Mouse (Mus musculus) erythroid progenitor cell, adult 5-6 weeks (primary cell): Measurements from ENCODE around the gene Shpk. TPM values are rescaled to one million over a fixed set of nuclear protein-coding genes. Genes with fewer than 3 reads are reported as not detected.
A peak's percentile ranks its signal among the peaks of the same experiment; 100 is the strongest.

Experiments used
- ATAC-seq: replicated peaks from 2 replicates; pipeline ENCODE4 v1.8.0; 2016; ENCODE audit warnings: moderate number of reproducible peaks, mild to moderate bottlenecking, moderate TSS enrichment, inconsistent platforms; ENCODE audit not compliant: poor library complexity, low FRiP score, severe bottlenecking
- total RNA-seq, 2 experiments: library from RNA; stranded (forward) in 1 of 2; stranded (reverse) in 1 of 2; fragments of 150-400 nt in 1 of 2; fragments of 186-747, 209-891 nt in 1 of 2; gene quantifications; 2 replicates each; pipeline versions ENCODE4 v1.2.3 to v1.2.4; 2015 to 2017; ENCODE audit warnings: low replicate concordance in 2 of 2

Gene Shpk
- total RNA-seq, 2 experiments from 2014 or later: 2.9 TPM; not detected in 1

DNA sequence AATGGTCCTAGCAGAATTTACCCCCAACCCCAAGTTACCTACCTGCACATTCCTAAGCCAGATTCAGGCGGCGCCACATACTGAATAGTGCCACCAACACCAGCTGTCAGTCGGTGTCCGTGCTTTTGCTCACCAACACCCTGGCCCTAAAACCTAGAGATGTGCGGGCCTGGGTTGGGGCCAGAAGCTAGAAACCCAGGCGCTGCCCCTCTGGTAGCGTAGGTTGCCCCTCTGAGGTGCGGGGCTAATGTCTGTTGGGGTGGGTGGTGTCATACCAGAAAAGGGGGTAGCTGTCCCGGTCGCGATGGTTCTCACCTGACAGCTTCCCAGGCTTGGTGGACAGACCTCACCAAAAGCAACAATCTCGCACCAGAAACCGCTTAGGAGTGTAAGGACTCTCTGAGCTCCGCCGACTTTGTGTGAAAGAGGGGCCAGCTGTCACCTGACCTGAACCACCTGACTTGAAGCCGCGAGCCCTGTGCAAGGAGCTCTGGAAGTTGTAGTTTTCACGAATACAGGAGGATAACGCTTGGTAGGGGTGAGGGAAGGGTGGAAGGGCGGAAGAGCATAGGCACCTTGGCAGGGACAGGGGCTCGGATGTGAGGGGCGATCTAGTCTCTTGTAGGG lies 544 bp upstream of the Shpk start, which contains the start of gene Ctns:
Ctns (minus strand) TSS at position 440 of the 627 bp plus-strand sequence.
- ATAC-seq: peak; percentile 93

DNA sequence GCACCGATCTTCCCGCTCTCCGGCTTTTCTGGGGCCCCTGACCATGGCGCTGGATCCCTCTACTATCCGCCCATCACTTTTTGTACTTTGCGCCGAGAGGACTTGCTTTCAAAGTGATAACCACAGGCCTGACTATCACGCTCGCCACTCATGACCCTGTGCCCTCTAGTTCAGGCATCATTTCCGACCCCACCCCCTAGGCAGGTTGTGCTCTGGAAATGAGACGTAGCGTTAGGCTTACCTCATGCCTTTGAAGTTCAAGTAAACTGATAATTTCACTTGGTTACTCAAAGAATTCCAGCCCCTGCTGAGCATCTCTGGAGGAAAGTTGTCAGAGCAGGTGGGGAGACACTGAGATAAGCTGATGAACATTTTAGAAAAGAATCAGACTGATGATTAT lies 619 bp downstream of the Shpk start:
- ATAC-seq: no peak

DNA sequence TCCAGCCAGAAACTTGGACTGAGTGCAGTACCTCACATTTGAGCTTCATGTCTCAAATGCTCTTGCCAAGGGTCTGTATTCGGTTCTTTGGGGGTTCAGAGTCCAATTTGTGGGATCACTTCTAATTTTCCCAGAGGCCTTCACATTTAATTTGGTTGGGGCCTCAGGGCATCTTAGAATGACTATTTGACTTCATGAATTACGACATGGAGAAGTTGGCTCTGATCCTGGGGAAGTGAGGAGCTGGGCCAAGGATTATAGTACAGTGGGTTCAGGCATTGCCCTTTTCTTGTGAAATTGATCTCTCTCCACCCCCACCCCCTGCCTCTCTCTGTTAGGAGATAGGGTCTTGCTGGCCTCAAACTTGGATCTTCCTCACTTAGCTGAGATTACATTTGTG lies 1.8 kb downstream of the Shpk start:
- no peak for ATAC-seq

DNA sequence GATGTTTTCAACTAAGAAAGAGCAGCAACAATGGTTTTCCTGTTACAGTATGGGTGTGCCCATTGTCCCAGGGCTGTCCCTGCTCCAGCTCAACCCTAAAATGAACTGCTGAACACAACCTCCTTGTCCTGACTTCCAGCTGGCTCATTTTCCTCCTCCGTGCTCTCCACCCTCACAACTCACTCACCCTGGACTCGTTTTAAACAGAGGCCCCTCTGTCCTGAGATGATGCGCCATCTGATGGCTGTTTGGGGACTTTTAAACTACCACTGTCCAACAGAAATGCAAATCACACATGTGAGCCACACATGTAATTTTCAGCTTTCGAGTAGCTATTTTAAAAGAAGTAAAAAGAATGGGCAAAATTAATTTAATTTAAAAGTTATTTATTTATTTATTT lies 2.3 kb downstream of the Shpk start:
- no peak for ATAC-seq

DNA sequence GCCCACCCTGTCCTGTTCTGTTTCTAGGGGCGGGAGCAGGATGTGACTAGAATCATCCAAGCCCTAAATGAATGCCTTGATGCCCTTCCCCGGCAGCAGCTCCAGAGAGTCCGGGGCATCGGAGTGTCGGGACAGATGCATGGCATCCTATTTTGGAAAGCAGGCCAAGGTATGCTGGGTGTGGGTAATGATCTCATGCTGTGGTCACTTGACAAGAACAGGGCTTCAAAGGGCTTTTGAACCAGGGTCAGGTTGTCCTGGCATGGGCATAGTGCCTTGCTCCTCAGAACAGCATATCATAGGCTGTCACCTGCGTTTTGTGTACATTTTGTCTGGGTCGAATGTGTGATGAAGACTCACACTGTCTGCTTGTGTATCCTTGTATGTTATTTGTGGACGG lies 4.6 kb downstream of the Shpk start:
- ATAC-seq: no peak

DNA sequence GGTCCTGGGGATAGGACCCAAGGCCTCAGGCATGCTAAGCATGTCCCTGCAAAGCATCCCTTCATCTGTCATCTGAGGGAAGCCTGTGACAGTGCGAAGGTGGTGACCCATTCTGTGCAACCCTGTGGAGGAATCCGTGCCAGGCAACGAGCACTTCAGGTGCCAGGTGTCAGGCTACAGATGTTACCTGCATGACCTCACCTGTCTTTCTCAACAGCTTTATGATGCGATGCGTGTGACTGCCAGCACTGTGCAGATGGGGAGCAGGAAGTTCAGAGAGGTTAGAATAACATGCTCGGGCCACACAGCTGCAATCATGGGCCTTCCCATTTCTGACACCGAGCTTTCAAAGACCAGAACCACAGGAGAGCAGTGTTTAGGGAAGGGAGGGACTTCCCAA lies 5.9 kb downstream of the Shpk start:
- ATAC-seq: no peak

DNA sequence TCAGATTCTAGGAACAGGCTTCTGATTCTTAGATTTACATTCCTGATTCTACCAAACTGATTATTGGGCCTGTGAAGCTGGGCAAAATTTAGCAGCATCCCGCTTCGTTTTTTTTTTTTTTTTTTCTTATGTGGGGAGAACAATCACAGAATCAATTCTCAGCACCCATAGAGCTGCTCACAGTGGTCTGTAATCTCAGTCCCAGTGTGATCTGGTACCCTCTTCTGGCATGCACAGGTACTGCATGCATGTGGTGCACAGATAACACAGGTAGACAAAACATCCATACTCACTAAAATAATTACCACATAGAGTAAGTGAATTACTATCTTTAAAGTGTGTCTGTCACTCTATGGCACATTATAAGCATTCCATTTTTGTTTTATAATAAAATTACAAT lies 8.4 kb downstream of the Shpk start:
- no peak; the same call in 1 of the 2 replicates for ATAC-seq

DNA sequence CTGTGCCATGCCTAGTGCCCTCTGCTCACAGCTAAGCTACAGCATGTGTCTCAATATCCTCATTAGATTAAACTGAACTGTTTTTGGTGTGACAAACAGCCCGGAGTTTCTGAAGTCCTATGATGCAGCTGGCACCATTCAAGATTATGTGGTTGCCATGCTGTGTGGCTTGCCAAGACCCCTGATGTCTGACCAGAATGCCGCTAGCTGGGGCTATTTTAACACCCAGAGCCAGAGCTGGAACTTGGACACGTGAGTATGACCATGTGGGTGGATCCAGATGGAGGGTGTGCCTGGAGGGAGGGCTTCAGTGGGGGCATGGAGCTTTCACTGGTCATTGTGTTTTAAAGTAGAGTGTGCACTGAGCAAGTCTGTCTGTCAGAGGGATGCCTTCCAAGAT lies 14.7 kb downstream of the Shpk start:
- ATAC-seq: no peak

DNA sequence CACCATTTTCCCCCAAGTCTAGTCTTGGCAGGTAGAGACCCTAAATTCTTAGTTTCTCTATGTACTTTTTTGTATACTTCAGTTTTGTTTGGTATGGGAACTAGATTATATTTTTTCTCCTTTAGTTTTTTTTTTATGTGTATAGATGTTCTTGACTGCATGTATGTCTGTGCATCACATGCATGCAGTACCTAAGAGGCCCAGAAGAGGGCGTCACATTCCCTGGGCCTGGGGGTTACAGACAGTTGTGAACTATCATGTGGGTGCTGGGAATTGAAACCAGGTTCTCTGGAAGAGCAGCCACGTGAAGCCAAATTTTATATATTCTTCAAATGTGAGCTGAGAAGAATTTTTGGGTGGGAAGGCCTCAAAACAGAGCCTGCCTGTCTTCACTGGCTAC lies 20.4 kb downstream of the Shpk start:
- no peak for ATAC-seq

DNA sequence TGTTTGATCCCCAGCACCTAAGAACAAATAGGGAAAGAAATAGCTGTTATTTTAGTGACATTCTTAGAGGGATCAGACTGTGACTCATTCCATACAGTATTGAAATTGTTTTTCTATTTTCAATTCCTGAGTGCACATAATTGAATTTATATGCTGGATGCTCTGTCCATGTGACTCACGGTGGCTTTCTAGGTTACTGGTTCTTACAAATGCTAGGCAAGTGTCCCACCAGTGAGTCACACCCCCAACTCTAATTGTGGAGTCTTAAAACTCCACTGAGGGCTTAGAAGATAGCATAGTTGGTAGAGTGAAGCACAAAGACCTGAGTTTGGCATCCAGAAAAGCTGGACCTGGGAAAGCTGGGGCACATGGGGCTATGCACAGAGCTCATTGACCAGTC lies 21.4 kb downstream of the Shpk start:
- no peak for ATAC-seq

DNA sequence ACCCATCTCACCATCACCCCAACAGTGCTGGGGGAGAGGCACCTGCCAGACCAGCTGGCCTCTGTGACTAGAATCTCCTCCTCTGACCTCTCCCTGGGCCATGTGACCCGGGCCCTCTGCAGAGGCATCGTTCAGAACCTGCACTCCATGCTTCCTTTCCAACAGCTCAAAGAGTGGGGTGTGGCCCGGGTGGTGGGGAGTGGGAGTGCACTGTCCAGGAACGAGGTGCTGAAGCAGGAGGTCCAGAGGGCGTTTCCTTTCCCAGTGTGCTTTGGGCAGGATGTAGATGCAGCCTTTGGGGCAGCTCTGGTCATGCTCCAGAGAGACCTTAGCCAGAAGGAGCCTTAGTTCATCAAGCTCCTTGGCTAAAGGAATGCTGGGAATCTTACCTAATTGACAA lies 23.6 kb downstream of the Shpk start:
- no peak for ATAC-seq

DNA sequence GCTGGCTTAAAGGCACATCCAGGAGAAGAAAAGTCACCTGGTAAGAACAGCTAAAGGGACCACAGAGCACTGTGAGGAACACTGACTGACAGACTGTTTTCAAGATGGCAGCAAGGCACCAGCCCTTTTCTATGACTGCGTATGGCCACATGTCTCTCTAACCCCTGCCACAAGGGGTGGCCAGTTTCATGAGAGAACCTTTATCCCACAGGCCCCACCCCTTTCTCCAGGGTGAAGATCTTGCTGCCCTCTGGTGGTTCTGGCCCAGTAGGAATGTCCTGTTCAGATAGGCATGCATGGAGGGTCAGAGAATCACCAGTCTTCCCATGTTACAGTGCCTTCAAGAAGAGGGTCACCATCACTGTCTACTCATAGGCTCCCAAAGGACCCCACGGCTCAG lies 24.7 kb downstream of the Shpk start:
- ATAC-seq: 0 out of 2 replicates have a peak, but pooled peaks have one; percentile 19

DNA sequence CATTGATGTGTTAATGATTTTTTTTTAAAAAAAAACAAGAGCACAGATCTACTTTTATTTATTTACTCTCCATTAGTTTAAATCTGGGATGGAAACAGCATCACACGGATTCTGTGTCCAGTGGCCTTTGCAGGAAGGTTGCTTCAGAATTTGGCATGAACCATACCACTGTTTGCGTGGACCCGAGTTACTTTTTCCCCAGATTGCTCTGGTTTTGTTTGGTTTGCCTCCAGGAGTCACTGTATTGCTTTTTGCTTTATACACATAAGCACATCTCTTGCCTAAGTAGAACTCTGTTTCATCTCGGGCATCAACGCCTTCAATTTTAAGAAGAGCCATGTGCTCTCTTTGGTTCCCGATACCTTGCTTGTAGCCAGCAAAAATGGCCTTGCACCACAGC lies 26.6 kb downstream of the Shpk start:
- no peak for ATAC-seq

DNA sequence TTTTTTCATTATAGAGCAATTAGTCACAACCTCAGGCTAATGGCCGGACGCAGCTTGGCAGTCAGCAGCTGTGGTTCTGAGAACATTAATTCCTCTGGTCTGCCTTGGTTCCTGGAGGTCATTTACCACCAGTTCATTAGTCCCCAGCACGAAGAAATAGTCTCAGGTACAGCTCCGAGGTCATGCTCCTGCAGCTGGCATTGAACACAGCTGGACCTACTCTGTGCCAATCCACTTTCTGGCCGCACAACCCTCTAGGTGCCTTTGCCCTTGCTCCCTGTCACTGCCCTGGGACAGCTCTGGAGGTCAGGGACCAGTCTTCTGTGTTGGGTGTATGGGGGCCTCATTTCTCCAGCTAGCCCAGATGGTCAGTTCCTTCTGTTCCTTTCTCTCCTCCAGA lies 29.6 kb downstream of the Shpk start:
- ATAC-seq: no peak

DNA sequence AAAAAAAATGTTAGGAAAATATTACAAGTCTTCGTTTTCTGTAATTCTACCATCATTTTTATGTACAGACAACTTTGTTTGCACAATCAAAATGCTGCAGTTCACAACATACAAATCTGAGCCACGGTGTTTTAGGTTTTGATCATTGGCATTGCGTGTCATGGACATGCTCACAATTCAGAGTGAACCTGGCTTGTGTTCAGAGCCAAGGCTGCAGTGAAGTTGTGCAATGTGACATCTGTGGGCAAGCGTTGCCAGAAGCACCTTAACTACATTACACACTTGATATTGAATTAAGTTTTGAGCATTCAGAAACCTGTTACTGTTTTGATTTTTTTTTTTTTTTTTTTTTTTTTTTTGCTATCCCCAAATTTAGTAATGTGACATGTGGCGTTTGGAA lies 30.8 kb downstream of the Shpk start:
- no peak for ATAC-seq

DNA sequence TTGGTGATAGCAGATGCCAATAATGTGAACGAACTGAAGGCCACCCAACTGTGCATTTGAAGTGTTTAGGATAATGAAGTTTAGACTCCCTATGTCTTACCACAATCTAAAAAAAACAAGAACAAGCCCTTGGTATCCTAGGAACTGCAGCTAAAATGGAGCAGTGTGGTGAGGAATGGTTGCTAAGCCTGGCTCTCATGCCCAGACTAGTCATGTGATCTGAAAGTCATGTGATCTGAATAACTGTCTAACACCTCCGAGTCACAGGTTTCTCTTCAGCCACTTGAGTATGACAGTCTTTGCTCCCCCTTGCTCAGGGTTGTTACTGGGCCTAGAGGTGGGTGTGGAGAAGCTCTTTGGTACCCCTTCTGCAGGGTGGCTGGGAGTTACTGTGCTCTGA lies 33.3 kb downstream of the Shpk start:
- no peak for ATAC-seq

DNA sequence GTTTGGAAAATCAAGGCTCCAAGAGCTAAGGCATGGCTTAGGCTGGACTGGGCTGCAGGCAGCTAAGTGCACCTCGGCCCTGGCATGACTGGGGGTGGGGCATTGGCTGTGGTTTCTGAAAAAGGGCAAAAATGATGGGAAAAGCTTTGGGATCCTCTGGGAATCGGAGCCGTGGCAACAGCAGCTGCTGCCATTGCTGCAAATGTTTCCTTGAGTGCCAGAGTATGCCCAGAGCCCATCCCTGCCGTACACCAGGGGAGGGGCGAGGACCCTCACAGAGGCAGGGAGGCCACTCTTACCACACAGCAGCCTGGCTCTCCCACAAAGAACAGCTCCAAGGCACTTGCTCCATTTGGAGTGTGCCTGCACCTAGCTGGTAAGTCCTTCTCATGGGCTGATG lies 34.7 kb downstream of the Shpk start, which contains the start of gene Trpv1:
Trpv1 (plus strand) TSS at position 301 of the 400 bp plus-strand sequence.
- no peak for ATAC-seq

DNA sequence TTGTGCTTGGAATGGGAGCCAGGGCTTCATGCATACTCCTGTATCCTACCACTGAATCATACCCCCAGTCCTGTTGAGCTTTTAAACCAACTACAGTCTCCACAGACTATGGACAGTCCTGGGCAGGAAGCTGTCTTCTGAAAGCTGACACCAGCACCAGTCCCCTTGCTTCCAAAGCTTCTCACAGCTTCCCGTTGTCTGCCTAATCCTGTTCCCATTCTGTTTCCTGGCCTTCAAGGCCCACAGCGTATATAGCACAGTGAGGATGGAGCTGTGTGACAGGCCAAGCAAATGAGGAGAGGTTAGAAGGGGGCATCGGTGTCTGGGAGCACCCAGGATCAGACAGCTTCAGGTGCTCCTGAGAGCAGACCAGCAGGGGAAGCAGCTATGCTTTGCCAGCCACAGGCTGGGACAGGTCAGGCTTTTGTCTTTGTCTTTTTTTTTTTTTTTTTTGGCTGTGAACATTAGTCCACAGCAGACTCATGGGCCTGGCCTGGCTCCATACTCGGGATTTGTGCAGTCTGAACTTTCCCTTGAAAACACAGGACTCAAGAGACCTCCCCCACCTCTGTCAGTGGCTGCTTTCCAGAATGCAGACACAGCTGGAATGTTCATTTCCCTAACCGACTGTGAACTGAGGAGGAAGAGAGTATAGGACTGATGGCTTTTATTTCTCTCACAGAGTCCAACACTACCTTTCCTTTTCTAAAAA lies 36.9 kb downstream of the Shpk start:
- ATAC-seq: no peak

DNA sequence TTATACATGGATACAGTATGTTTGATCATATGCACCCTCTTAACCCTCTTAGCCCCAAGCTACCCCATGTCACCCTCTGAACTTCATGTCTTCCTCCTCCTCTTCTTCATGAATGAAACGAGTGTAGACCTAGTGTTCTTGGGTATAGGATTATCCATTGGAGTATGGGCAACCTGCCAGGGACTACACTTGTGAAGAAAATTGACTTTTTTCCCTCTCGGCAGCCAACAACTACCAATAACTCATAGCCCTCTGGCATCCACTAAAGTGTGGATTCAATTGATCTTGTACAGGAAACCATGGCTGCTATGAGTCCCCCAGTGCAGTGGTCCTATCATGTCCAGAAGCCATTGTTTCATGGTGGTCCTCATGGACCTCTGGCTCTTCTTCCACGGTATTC lies 37.5 kb downstream of the Shpk start:
- no peak for ATAC-seq

DNA sequence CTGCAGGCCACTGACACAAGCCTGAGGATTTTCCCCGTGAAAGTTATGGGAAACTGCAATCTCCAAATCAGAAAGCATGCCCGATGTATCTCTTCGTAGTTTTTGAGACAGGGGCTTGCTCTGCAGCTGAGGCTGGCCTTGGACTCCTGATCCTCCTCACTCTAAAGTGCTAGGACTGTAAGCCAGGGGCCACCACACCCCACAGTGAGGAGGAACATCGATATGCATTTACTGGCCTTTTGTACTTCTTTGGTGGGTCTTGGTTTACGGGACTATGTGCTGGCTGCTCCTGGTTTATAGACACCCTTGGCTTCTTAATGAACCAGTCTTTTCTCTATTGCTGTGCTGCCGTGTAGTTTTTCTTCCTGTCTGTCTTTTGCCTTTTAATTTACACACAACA lies 42.9 kb downstream of the Shpk start:
- ATAC-seq: no peak

DNA sequence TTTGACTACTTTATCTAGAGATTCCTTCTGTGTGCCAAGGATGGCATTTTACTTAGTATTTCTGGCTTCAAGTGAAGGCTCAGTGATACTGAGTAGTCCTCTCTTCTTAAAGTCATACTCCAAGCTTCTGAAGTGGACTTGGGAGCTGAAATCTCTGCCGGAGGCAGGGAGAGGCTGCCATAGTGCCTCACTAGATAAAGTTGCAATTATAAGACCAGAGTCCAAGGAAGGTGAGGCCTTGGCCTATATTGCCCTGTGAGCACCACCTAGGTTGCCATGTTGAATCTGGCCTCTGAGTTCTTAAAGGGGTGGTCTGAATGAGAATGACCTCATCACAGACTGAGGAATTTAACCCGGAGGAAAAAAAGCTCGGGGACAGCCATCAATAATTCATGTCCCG lies 43.5 kb downstream of the Shpk start:
- no peak for ATAC-seq
